Mouse (Mus musculus): ENCODE data around the gene Optn. TPM values are rescaled to one million over a fixed set of nuclear protein-coding genes. Genes with fewer than 3 reads are reported as not detected.
"Not testable (repeated sequence)": the region's sequence is repeated elsewhere in the genome, so short reads cannot be mapped to it uniquely, and the experiment has no call there.

Optn gene
- total and polyA plus RNA-seq, 2 experiments from 2014 or later: 23.2 to 38.4 TPM

- peaks cover 4% of the 10 kb centered on the region; the same call in 1 of the 2 replicates for H3K9me3 ChIP-seq (replicated peaks; ENCODE audit: control insufficient read depth, low read length)
- H3K9ac ChIP-seq (replicated peaks; ENCODE audit: low read depth, low read length): no peak overlapping the region
- H3K27me3 ChIP-seq (ENCODE audit: control insufficient read depth, insufficient read depth, low read length): no peaks in the 10 kb centered on the region
- ATAC-seq (ENCODE audit: insufficient read depth, low read depth) (no peak), DNase-seq (ENCODE audit: low spot score) (no peak)
- TF ChIP-seq CTCF (IDR thresholded peaks at IDR 0.05; ENCODE audit: low read depth): no peak
- TF ChIP-seq EP300 (IDR thresholded peaks at IDR 0.05; ENCODE audit: low read depth): no peak
- H3K27ac ChIP-seq (ENCODE audit: low read depth): no peak overlapping the region
- H3K4me3 ChIP-seq (ENCODE audit: low read depth, low read length): no peak overlapping the region
- peaks cover 3% of the 10 kb centered on the region for H3K4me1 ChIP-seq (ENCODE audit: control insufficient read depth, insufficient read depth)
- no peaks in the 10 kb centered on the region for H3K36me3 ChIP-seq (replicated peaks; ENCODE audit: control insufficient read depth, insufficient read depth, low read length)
- no peak overlapping the region for H3K4me2 ChIP-seq (ENCODE audit: low read depth, low read length)
- 51% methylated on average over 4 of the region's 4 CpGs for WGBS
These were observed 4.1 kb upstream of the Optn start for GRCm38 (mm10) chr2:5067951-5068350.

- not testable (repeated sequence) for H3K36me3 ChIP-seq (replicated peaks; ENCODE audit: control insufficient read depth, insufficient read depth, low read length); H3K4me3 ChIP-seq (ENCODE audit: low read depth, low read length); H3K4me1 ChIP-seq (ENCODE audit: control insufficient read depth, insufficient read depth); DNase-seq (ENCODE audit: low spot score); H3K4me2 ChIP-seq (ENCODE audit: low read depth, low read length); ATAC-seq (ENCODE audit: insufficient read depth, low read depth); H3K9ac ChIP-seq (replicated peaks; ENCODE audit: low read depth, low read length); H3K27ac ChIP-seq (ENCODE audit: low read depth); H3K9me3 ChIP-seq (replicated peaks; ENCODE audit: control insufficient read depth, low read length); H3K27me3 ChIP-seq (ENCODE audit: control insufficient read depth, insufficient read depth, low read length)
- 55% methylated on average over 1 of the region's 2 CpGs for WGBS
These were observed 3.4 kb upstream of the Optn start for GRCm38 (mm10) chr2:5067254-5067653.

- no peaks in the 10 kb centered on the region for H3K36me3 ChIP-seq (replicated peaks; ENCODE audit: control insufficient read depth, insufficient read depth, low read length)
- H3K27ac ChIP-seq (ENCODE audit: low read depth): no peak overlapping the region
- H3K4me3 ChIP-seq (ENCODE audit: low read depth, low read length): peak overlapping the region; percentile 77
- ATAC-seq (ENCODE audit: insufficient read depth, low read depth) (no peak), DNase-seq (ENCODE audit: low spot score) (no peak)
- peaks cover 9% of the 10 kb centered on the region for H3K4me1 ChIP-seq (ENCODE audit: control insufficient read depth, insufficient read depth)
- no peaks in the 10 kb centered on the region for H3K27me3 ChIP-seq (ENCODE audit: control insufficient read depth, insufficient read depth, low read length)
- peaks cover 2% of the 10 kb centered on the region; the same call in 1 of the 2 replicates for H3K9me3 ChIP-seq (replicated peaks; ENCODE audit: control insufficient read depth, low read length)
- WGBS: 42% methylated on average over 4 of the region's 4 CpGs
- peak overlapping the region; percentile 88 for H3K4me2 ChIP-seq (ENCODE audit: low read depth, low read length)
- no peak overlapping the region for H3K9ac ChIP-seq (replicated peaks; ENCODE audit: low read depth, low read length)
- TF ChIP-seq CTCF (IDR thresholded peaks at IDR 0.05; ENCODE audit: low read depth) (no peak), EP300 (IDR thresholded peaks at IDR 0.05; ENCODE audit: low read depth) (no peak)
These were observed 396 bp upstream of the Optn start for GRCm38 (mm10) chr2:5064247-5064646.

GRCm38 (mm10) chr2:5062496-5063298 lies 1.2 kb downstream of the Optn start:
- Histone ChIP-seq H3K9ac (replicated peaks; ENCODE audit: low read depth, low read length) (peak overlapping the region; percentile 34), H3K27ac (ENCODE audit: low read depth) (no peak overlapping the region), H3K36me3 (replicated peaks; ENCODE audit: control insufficient read depth, insufficient read depth, low read length) (no peaks in the 10 kb centered on the region), H3K4me3 (ENCODE audit: low read depth, low read length) (peak overlapping the region; percentile 77), H3K4me1 (ENCODE audit: control insufficient read depth, insufficient read depth) (peaks cover 9% of the 10 kb centered on the region), H3K9me3 (replicated peaks; ENCODE audit: control insufficient read depth, low read length) (no peaks in the 10 kb centered on the region), H3K4me2 (ENCODE audit: low read depth, low read length) (peak overlapping the region; percentile 88), H3K27me3 (ENCODE audit: control insufficient read depth, insufficient read depth, low read length) (no peaks in the 10 kb centered on the region)
- ATAC-seq (ENCODE audit: insufficient read depth, low read depth) (no peak), DNase-seq (ENCODE audit: low spot score) (no peak)
- WGBS: 50% methylated on average over 16 of the region's 16 CpGs
- TF ChIP-seq CTCF (IDR thresholded peaks at IDR 0.05; ENCODE audit: low read depth) (no peak), EP300 (IDR thresholded peaks at IDR 0.05; ENCODE audit: low read depth) (no peak)

GRCm38 (mm10) chr2:5061133-5061708 lies 2.6 kb downstream of the Optn start:
- no peak for DNase-seq (ENCODE audit: low spot score)
- H3K27me3 ChIP-seq (ENCODE audit: control insufficient read depth, insufficient read depth, low read length): no peaks in the 10 kb centered on the region
- WGBS: 82% methylated on average over 8 of the region's 8 CpGs
- no peak overlapping the region for H3K4me2 ChIP-seq (ENCODE audit: low read depth, low read length)
- ATAC-seq (ENCODE audit: insufficient read depth, low read depth): no peak
- peaks cover 9% of the 10 kb centered on the region for H3K4me1 ChIP-seq (ENCODE audit: control insufficient read depth, insufficient read depth)
- no peaks in the 10 kb centered on the region for H3K36me3 ChIP-seq (replicated peaks; ENCODE audit: control insufficient read depth, insufficient read depth, low read length)
- no peak overlapping the region for H3K4me3 ChIP-seq (ENCODE audit: low read depth, low read length)
- no peaks in the 10 kb centered on the region for H3K9me3 ChIP-seq (replicated peaks; ENCODE audit: control insufficient read depth, low read length)
- H3K9ac ChIP-seq (replicated peaks; ENCODE audit: low read depth, low read length): no peak overlapping the region
- TF ChIP-seq EP300 (IDR thresholded peaks at IDR 0.05; ENCODE audit: low read depth): no peak
- no peak for TF ChIP-seq CTCF (IDR thresholded peaks at IDR 0.05; ENCODE audit: low read depth)
- H3K27ac ChIP-seq (ENCODE audit: low read depth): no peak overlapping the region
